Mouse (Mus musculus): ENCODE data around the gene Krtcap3.

DNA sequence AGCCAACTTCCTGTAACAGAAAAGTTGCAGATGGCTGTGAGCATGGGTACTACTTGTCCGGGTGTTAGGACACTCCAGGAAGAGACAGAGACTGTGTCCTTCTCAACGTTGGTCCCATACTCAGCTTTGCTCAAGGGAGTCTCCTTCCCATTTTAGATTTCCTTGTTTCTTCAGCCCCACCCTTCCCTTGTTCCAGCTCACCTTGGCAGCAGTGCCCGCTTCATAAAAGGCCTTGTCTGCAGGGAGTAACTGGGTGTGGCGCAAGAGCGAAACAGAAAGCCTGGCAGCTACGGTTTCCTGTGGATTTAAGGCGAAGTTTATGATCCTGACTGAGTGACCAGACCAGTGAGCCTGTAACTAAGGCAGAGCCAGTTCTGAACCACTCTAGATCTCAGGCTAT is 3.0 kb downstream of the Krtcap3 start:
- TF ChIP-seq CTCF (IDR thresholded peaks at IDR 0.05; ENCODE audit: borderline replicate concordance, control insufficient read depth, extremely low read depth, insufficient read depth, low read length, poor library complexity) (no peak), POLR2A (IDR thresholded peaks at IDR 0.05; ENCODE audit: control insufficient read depth, extremely low read depth, insufficient read depth, low read length, poor library complexity) (no peak)
